Mouse (Mus musculus): ENCODE results near the gene Tspan17.

The Tspan17 gene

GRCm38 (mm10) chr13:54788740-54789560 lies at the start of gene Tspan17:
TSS of gene Tspan17 (plus strand) at chr13:54789377.
- DNase-seq = peak; percentile 86

DNA sequence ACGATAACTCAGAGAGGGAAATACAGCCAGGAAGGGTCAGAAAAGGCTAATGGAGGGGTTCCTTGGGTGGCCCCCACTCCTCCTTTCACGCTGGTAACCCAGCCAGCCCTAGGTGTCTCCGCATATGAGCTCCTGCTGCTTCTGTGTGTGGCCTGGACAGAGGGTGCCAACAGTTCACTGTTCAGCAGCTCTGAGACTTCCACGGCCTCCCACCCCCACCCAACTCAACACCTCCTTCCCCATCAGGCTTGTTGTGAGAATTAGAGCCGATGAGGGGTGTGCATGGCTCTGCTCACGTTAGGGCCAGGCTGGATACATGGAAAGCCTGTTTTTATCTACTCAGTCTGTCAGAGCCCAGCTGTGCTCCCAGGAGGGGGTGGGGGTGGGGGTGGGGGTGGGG lies 43.1 kb upstream of the Tspan17 start:
- no peak for DNase-seq

DNA sequence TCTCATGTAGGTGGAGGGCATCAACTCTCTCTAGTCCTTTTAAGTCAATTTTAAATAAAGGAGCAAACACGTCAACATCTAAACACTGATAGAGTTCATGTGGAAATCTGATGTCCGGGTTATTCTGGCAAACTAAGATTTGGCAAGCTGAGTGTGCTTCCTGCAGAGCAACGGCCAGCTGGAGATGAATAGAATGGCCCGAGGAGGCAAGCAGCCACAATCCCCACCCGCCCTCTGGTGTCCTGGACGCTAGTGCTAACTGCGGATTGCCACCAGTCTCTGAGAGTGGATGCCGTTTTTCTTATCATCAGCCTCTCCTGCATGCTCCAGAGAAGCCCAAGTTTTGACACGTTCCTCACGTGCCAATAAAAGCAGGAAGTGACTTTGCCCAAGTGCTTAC lies 42.3 kb upstream of the Tspan17 start:
- no peak for DNase-seq

DNA sequence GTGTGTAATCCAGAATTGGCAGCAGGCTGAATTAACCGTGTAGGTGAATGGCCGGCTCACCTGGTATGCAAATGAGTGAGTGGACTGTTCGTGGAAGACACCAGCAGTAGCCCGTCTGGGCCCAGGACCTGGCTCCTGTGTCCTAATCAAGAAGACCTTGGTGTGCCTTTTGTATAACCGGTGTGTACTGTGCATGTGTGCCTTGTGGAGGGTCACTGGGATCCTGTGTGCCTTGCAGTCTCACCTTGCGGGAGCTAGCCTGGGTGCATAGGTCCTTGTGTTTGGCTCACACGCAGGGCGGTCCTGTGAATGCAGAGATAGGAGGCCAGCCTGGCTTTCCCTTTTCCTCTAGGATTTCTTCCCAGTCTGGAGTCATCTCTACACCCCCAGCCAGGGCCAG lies 41.0 kb upstream of the Tspan17 start:
- DNase-seq = no peak

DNA sequence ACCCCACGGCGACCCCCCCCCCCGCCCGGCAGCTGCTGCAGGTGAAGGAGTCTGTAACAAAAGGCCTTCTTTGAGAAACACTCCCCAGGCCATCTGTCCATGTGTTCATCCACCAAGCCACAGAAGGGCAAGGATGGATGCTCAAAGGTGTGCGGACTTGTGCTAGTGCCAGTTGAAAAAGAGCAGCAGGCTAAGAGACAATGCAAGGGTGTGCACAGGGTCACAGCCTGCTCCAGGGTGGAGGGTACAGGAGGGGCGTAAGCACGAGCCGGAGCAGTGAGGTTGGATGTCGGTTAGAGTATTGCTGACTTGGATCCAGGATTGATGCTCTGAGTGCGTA lies 40.5 kb upstream of the Tspan17 start:
- DNase-seq = no peak

GRCm38 (mm10) chr13:54749061-54749863 lies 39.9 kb upstream of the Tspan17 start:
- DNase-seq = peak; percentile 87

DNA sequence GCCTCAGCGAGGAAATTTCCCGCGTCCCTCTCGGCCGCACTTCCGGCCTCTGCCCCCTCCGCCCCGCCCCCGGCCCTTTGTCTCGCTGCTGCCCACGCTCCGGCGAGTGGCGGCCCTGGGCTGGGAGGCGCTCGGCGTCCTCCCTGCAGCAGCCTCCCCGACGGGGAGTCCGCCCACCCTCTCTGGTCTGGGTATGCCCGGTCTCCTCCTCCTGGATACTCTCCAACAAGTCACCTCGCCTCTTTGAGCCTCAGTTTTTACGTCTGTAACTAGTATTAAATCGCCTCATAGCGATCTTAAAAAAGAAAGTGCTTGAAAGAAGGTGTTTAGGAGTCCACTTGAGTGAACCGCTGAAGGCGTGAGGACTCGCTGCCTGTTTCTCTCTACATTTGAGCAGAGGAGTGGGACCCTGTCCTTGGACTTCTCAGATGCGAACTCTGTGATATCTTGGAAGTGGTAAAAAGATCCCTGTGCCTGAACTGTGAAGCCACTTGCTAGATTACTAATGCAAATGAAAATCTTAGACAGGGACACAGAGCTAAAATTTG lies 39.2 kb upstream of the Tspan17 start, which contains the start of gene Gprin1:
Gprin1 (minus strand) TSS at position 11 of the 548 bp plus-strand sequence.
- no peak for DNase-seq

GRCm38 (mm10) chr13:54750699-54751098 lies 38.5 kb upstream of the Tspan17 start:
- no peak for DNase-seq

- peak; percentile 71 for DNase-seq
These were observed 36.5 kb upstream of the Tspan17 start for GRCm38 (mm10) chr13:54752656-54753055.

DNA sequence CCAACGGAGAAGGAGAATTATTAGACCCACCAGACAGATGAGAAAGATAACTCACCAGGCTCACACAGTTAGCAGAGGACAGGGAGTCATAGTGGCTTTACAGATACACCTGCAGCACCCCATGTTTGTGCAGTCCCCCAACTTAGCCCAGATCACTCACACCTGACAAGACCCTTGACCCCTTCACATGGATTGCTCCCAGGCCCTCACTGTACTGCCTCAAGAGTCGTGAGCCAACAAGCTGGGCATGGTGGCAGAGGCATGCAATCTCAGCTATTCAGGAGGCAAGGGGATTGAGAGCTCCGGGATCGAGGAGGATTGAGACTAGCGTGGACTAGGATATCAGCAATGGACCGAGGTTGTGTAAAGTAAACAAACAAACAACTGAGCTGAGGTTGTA lies 35.4 kb upstream of the Tspan17 start:
- no peak for DNase-seq

- no peak for DNase-seq
These were observed 34.8 kb upstream of the Tspan17 start for GRCm38 (mm10) chr13:54754169-54755080.

DNA sequence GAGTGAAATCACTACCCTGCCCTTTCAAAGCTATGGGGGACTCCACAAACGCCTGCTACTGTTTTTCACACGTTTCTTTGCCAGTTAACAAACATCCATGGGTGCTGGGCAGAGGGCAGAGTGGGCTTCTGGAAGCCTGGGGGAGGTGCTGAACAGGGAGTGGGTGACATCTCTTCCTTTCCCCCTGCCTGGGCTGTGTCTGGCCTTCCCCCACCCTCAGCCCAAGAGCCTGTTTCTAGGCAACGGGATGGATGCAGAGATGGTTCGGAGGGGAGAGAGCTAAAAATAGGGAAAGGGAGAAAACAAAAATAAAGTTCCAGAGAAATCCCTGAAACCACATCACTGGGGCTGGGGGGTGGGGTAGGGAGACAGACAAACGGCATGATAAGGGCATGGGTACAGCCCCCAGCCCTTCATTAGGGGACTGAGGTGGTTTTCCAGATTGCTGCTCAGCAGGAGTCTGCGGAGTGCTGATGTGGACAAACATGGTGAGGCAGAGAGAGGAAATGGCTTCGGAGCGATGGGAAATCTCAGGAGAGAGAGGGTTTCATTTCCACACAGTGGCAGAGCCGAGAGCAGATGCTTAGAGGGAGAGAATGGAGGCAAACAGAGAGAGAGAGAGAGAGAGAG lies 33.9 kb upstream of the Tspan17 start:
- DNase-seq = no peak

DNA sequence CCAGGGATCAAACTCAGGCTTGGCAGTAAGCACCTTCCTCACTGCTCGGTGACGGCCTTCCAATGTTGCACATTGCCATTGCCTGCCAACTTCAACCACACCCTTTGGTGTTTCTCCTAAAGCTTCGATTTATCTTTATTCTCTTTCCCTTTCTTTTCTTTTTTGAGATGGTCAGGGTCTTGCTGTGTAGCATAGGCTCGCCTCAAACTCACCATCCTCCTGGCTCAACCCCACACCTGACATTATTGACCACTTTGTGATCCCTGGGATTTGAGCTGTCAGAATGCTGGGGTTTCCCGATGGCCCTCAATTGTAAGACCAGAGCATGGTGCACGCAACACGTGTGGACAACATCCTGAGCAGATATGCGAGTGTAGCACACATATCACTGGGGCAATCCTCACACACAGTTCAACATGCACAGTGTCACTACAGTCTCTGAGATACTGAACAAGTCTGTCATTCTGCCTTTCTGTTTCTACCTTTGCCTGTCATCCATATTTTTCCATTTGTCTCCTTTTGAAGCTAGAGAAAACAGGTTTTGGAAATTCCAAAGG lies 32.9 kb upstream of the Tspan17 start:
- DNase-seq = no peak

DNA sequence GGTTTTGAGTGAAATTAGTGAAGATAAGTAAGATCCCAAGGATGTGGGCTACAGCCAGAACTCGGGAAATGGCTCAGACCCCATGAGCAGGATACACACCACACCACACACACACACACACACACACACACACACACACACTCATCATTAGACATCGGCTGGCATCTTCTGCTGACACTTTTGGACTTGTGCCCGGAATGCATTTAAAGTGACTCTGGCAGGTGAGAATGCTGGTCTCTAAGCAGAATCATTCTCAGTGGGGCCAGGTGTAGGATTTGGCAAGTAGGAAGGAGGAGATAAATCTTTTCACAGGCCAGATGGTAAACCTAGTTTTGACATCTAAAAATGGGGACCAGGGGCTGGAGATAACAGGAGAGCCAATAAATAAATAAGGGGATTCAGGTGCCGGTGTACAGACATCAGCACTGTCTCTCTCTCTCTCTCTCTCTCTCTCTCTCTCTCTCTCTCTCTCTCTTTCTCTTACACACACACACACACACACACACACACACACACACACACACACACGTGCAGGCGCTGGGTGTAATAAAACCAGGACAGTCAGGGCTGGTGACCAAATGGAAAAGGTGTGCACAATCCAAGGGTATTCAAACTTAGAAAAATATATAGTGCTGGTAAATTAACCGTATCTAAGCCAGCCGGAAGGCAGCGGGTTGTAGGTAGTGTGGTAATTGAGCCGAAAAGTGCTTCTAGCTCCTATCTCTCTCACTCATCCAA lies 31.9 kb upstream of the Tspan17 start:
- peak; percentile 30 for DNase-seq

DNA sequence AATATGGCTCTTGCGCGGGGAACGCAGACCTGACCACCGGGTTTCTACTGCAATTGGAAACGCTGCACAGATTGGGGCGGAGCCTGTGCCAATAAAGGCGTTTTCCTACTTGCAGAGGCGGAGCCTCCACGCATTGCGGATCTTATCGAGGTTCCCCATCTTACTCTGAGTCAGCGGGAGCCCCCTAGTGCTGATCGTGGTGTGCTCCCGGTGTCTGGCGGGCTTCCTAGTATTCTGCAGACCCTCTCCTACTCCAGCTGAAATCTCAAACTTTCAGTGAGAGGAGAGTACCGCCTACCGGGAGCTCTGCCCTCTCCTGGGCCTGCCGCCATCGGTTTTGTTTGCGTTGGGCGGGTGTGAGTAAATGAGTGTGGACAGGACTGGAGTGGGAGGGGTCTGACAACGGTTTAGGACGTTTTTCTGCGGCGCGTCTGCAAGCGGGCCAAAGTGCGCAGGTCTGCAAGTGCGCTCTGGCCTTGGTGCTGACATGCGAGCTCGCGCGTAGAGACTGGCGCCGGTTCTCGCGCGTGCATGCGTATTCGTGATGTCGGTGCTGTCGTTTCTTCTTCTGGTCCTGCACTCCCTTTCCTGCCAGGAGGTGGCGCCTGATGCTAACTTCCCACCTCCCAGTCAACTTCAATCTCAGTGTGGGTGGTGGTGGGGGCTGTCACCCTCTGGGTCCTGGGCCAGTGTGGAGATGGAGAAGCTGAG lies 31.0 kb upstream of the Tspan17 start:
- peak; percentile 94 for DNase-seq

DNA sequence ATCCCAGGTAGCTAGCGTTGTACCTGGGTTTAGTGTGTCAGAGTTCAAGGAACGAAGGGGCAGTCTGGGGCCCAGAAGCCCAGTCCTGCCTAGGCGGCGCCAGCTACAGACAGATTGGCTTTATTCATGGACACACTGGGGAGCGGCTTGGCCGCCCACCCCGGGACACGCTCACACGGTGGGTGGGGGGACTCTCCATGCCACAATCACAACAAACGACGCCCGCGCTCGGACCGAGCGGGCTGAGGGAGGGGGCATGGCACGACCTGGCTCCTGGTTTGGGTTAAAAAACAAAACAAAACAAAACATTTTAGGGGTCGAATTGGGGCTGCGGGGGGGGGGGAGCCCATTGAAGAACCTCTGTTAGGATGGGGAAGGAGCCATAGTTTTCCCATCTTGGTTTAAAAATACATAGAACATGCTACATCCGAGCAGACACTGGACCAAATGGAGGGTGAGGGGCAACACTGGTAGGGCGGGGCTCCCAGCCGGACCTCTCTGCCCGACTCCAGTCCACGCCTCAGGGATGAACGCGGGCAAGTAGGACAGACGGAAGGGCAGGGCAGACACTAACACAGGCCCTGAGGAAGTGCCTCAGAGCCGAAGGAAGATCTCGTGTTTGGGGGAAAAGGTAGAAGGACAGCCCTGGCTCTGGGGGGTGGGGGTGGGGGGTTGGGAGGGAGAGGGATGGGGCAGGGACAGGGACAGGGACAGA lies 30.3 kb upstream of the Tspan17 start:
- no peak for DNase-seq

- no peak for DNase-seq
These were observed 29.7 kb upstream of the Tspan17 start for GRCm38 (mm10) chr13:54759496-54759895.

DNA sequence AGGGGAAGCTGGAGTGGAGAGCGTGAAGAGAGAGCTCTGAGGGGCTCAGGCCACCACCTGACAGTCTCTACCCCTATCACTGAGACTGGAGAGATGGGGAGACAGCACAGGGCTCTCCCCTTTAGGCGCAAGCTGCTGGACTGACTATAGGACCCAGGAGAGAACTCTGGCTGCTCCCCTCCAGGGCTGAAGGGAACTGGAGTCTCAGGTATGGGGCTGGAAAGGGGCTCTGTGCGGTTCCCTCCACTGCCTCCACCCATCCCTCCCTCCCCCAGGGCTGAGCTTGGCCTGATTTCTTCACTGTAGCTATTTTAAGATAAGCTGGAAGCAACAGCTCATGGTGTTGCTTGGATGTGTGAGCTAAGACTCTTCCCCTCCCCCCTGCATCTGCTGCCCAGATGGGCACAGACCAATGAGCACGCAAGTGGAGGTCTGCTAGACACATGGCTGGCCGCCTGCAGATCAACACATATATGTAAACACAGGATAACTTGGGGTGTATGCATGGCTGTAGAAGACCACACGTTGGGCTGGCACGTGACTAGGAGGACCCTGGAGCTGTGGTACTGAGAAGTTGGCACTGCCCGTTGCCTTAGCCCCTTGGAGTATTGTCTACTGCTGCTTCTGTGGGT lies 28.9 kb upstream of the Tspan17 start:
- DNase-seq = peak; percentile 66

GRCm38 (mm10) chr13:54760906-54761305 lies 28.3 kb upstream of the Tspan17 start:
- no peak for DNase-seq

Data from right cerebral cortex, postnatal 4 days (tissue).